Mouse (Mus musculus) adrenal gland, adult 2 months (tissue): Measurements from ENCODE around the gene Rabggtb. TPM values are rescaled to one million over a fixed set of nuclear protein-coding genes. Genes with fewer than 3 reads are reported as not detected.
"Not testable (repeated sequence)": the region's sequence is repeated elsewhere in the genome, so short reads cannot be mapped to it uniquely, and the experiment has no call there.

ENCODE experiments used
- DNase-seq: peaks from one replicate; pipeline ENCODE4 v3.0.0; 2021
- polyA plus RNA-seq: library from polyadenylated mRNA; depleted of rRNA; stranded (reverse); fragments of >200 nt; gene quantifications from 2 replicates; pipeline ENCODE4 v1.2.3, GENCODE M21; 2012; rRNA removed
- total RNA-seq, 2 experiments: library from RNA; stranded (reverse); gene quantifications; 2 replicates each; pipeline ENCODE4 v1.2.3; 2021

Gene Rabggtb
- total and polyA plus RNA-seq, 3 experiments, result 16.3 to 95.2 (median 79.8) TPM

DNA sequence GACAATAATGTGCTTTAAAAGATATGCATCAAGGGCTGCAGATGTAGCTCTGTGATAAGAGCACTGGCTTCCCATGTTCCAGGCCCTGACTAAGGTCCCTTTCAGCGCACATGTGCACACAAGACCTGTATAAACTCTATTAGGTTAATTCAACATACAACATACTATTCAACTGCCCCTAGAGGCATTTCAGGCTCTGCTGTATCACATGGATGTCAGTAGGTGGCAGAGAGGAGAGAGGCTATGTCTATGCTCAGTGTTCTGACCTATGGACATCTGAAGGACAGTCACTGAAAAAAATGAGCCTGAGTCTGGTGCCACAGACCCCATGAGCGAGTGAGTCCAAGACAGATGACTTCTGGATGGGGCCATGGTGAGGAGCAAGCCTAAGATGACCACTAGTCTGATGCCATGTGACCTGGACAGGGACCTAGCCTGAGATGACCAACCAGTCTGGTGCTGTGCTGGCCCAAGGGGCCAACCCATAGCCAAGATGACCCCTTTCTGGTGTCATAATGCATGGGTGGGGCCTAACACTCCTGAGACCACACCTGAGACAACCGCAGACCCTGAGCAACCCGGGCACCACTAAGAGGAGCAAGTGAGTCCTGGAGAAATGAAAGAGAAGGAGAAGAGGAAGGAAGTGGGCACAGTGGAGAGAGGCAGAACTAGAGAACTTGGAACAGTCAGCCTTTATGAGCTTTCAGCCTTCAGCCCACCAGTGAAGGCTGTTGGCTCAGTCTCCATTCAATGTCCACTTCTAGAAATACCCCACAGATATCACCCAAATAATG lies 48.0 kb downstream of the Rabggtb start:
- no peak for DNase-seq

DNA sequence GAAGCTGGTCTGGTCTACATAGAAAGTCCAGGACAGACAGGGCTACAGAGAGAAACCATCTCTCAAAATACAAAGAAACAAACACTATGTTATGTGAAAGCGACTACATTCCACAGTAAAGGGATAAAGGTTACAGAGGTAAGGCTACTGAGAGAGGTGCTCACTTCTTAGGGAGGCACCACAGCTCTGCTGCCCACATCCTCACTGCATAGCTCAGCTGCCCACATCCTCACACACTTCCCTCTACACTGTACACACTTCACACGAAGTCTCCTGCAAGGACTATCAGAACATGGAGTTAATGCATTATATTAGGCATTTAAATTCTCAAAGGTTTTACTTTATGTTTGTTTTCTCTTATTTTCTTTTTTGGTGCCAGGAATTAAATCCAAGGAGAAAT lies 49.0 kb downstream of the Rabggtb start:
- no peak for DNase-seq

DNA sequence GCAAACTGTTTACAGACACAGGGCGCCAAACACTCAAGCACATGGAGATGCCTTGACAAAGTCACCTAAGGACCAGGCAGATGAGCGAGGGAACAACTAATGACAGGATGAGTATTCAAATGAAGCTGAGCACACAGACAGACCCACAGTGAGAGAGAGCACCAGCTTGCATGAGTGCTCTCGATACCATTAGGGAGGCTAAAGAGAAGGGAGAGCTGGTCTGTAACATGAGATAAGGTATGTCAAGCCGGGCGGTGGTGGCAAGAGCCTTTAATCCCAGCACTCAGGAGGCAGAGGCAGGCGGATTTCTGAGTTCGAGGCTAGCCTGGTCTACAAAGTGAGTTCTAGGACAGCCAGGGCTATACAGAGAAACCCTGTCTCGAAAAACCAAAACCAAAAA lies 52.4 kb downstream of the Rabggtb start:
- DNase-seq, result not testable (repeated sequence)

DNA sequence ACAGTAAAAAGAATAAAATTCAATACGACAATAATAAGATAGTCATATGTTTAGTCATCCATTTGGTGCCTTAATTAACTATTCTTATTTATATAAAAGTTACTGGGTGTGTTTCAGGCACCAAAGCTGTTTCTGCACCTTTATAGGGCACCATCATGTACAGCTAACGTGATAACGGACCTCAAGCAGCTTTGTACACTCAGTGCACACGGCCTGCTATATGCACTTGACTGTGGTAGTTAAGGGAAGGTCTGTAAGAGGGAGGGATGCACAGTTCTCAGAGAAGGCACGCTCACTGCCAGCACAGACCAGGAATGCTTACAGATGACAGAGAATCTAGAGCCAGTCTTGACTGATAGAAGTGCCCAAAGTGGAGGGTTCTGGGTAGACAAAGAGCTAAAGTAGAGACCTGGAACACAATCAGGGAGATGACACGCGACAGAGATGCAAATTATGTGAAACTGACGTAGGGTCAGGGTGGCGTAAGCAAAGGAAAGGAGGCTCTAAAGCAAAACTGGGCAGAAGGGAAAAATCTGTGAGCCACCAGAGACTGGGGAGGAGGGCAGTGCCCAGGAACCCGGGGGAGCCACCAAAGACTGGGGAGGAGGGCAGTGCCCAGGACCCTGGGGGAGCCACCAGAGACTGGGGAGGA lies 54.3 kb downstream of the Rabggtb start:
- DNase-seq, result no peak

Other genes starting within 250 kb of the Rabggtb start
- 10 to 100 TPM in 1 of 2 experiments, 1 to 10 TPM in 1; 7.9 to 16.9 TPM for gene St6galnac3, start 187.8 kb downstream of the Rabggtb start, total RNA-seq
- 0.40 and 0.94 TPM in 2 replicates for gene St6galnac3, start 187.8 kb downstream of the Rabggtb start, polyA plus RNA-seq
- not detected for gene Asb17, start 68.8 kb downstream of the Rabggtb start, total RNA-seq
- not detected in 2 replicates for gene Asb17, start 68.8 kb downstream of the Rabggtb start, polyA plus RNA-seq
- under 1 TPM; 0.09 to 0.10 TPM for gene Msh4, start 6.9 kb downstream of the Rabggtb start, total RNA-seq
- gene Msh4, start 6.9 kb downstream of the Rabggtb start, polyA plus RNA-seq, result 0.02 TPM in 1 of 2 replicates, not detected in the other
- gene Acadm, start 31.6 kb upstream of the Rabggtb start, total RNA-seq, result 100 to 1,000 TPM; 711 to 911 TPM
- 58.0 and 61.0 TPM in 2 replicates for gene Acadm, start 31.6 kb upstream of the Rabggtb start, polyA plus RNA-seq
- not detected for gene Slc44a5, start 60.4 kb upstream of the Rabggtb start, total RNA-seq
- gene Slc44a5, start 60.4 kb upstream of the Rabggtb start, polyA plus RNA-seq, result 0.01 TPM in 1 of 2 replicates, not detected in the other